Mouse (Mus musculus) olfactory bulb, adult 2 months (tissue): ENCODE measurements around the gene Tm9sf3.

Experiments used
- CTCF ChIP-seq: fragments of 200-500 bp; IDR thresholded peaks from 2 replicates; pipeline ENCODE4 v1.5.1; 2012; ENCODE audit warnings: low read depth, mild to moderate bottlenecking, low read length, moderate library complexity; ENCODE audit not compliant: insufficient read depth
- POLR2A ChIP-seq: fragments of 200-500 bp; IDR thresholded peaks from 2 replicates; pipeline ENCODE4 v1.6.1; 2012; ENCODE audit warnings: mild to moderate bottlenecking, low read depth, low read length, moderate library complexity; ENCODE audit not compliant: insufficient read depth

DNA sequence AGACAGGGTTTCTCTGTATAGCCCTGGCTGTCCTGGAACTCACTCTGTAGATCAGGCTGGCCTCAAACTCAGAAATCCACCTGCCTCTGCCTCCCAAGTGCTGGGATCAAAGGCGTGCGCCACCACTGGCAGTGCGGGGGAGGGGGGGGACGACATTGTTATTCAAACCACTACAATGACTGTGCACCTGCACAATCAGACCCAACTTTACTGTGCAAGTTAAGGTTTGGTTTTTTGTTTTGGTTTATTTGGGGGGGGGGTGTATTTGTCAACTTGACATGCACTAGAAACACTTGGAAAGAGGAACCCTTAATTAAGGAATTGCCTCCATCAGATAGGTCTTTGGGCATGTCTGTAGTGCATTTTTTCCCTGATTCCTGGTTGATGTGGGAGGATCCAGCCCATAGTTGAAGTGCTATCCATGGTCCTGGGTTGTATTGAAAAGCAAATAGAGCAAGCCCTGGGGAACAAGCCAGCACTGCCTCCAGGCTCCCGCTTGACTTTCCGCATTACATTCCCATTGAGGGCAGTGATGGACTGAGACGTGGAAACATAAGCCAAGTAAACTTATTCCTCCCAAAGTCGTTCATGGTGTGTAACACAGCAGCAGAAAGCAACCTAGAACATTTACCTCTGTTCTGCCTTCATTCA is 2.6 kb upstream of the Tm9sf3 start:
- TF ChIP-seq POLR2A: no peak
- no peak for TF ChIP-seq CTCF
